10 mouse cellular contexts compared by ENCODE assay signal in the genomic region with DNA sequence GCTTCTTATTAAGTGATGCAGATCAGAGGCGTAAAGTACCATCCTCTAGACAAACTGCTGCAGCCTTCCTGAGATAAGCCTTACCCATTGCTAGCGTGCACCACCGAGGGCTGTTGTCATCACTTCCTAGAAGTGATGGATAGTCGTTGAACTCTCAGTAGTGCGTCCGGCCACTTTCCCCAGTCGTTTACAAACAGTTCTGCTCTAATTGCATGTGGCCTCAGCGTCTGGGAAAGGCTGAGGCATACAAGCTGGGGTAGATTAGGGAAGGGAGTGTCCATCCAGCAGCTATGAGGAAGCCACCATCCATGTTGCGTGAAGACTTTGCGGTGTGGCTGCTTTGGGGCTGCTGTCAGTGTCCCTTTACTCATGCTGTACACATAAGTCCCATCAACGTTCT.
A peak's percentile ranks its signal among the peaks of the same experiment; 100 is the strongest.
DNase-seq lines count a peak whose midpoint lies in the region; ATAC-seq lines count a peak whose summit lies in the region.
"Had no signal": no experiment of that assay in that cellular context is flagged by ENCODE, and none has a peak within 500 bp of the region (broad histone marks: within the 10 kb centered on the region; RNA-seq: fewer than 3 reads in every experiment).

No protein-coding gene starts in this region.

- H3K36me3 ChIP-seq in embryonic facial prominence, embryonic 13.5 days, result no peaks in the 10 kb centered on the region
- H3K36me3 ChIP-seq in embryonic facial prominence, embryonic 10.5 days (replicated peaks), result no peaks in the 10 kb centered on the region
- no peaks in the 10 kb centered on the region for H3K36me3 ChIP-seq in embryonic facial prominence, embryonic 14.5 days (ENCODE audit: control insufficient read depth, insufficient read depth, low read length)
- H3K36me3 ChIP-seq in midbrain, embryonic 15.5 days (replicated peaks), result no peaks in the 10 kb centered on the region
- H3K36me3 ChIP-seq in hindbrain, embryonic 13.5 days, result no peaks in the 10 kb centered on the region
- H3K36me3 ChIP-seq: neural tube, embryonic 13.5 days had no signal

- H3K27me3 ChIP-seq in embryonic facial prominence, embryonic 13.5 days, result no peaks in the 10 kb centered on the region
- no peaks in the 10 kb centered on the region for H3K27me3 ChIP-seq in embryonic facial prominence, embryonic 10.5 days (replicated peaks; ENCODE audit: low read depth, poor library complexity, severe bottlenecking)
- H3K27me3 ChIP-seq in embryonic facial prominence, embryonic 14.5 days (replicated peaks; ENCODE audit: control insufficient read depth, insufficient read depth, low read length), result no peaks in the 10 kb centered on the region
- H3K27me3 ChIP-seq in midbrain, embryonic 15.5 days (replicated peaks), result no peaks in the 10 kb centered on the region
- no peaks in the 10 kb centered on the region for H3K27me3 ChIP-seq in hindbrain, embryonic 13.5 days
- H3K27me3 ChIP-seq: neural tube, embryonic 13.5 days had no signal

- H3K4me2 ChIP-seq in embryonic facial prominence, embryonic 13.5 days, result no peak overlapping the region
- H3K4me2 ChIP-seq in embryonic facial prominence, embryonic 14.5 days (ENCODE audit: low read depth, low read length), result no peak overlapping the region
- no peak overlapping the region for H3K4me2 ChIP-seq in midbrain, embryonic 15.5 days
- H3K4me2 ChIP-seq in hindbrain, embryonic 13.5 days, result no peak overlapping the region
- H3K4me2 ChIP-seq: neural tube, embryonic 13.5 days had no signal

- ATAC-seq in embryonic facial prominence, embryonic 13.5 days (ENCODE audit: insufficient number of reproducible peaks, insufficient read depth, low FRiP score, low TSS enrichment, low read depth), result no peak
- ATAC-seq in embryonic facial prominence, embryonic 14.5 days (ENCODE audit: low read depth), result no peak
- ATAC-seq in megakaryocyte-erythroid progenitor cell, adult 5-6 weeks (replicated peaks; ENCODE audit: low FRiP score, low TSS enrichment, poor library complexity, severe bottlenecking), result peak; percentile 26; the same call in 1 of the 2 replicates
- ATAC-seq in midbrain, embryonic 15.5 days (replicated peaks), result no peak
- no peak for ATAC-seq in hindbrain, embryonic 13.5 days (ENCODE audit: low FRiP score)

- no peak overlapping the region for H3K4me3 ChIP-seq in embryonic facial prominence, embryonic 13.5 days
- no peak overlapping the region for H3K4me3 ChIP-seq in embryonic facial prominence, embryonic 10.5 days
- H3K4me3 ChIP-seq in embryonic facial prominence, embryonic 14.5 days (ENCODE audit: low read depth, low read length), result no peak overlapping the region
- no peak overlapping the region for H3K4me3 ChIP-seq in midbrain, embryonic 15.5 days
- H3K4me3 ChIP-seq in hindbrain, embryonic 13.5 days, result no peak overlapping the region
- H3K4me3 ChIP-seq: neural tube, embryonic 13.5 days had no signal

- peak overlapping the region; percentile 44; the same call in 1 of the 2 replicates for H3K27ac ChIP-seq in embryonic facial prominence, embryonic 13.5 days
- no peak overlapping the region for H3K27ac ChIP-seq in embryonic facial prominence, embryonic 10.5 days (replicated peaks)
- no peak overlapping the region for H3K27ac ChIP-seq in embryonic facial prominence, embryonic 14.5 days (replicated peaks; ENCODE audit: low read depth, low read length)
- H3K27ac ChIP-seq in midbrain, embryonic 15.5 days, result no peak overlapping the region
- no peak overlapping the region for H3K27ac ChIP-seq in hindbrain, embryonic 13.5 days
- H3K27ac ChIP-seq: liver, embryonic 14.5 days; neural tube, embryonic 13.5 days had no signal

- peaks cover 25% of the 10 kb centered on the region for H3K4me1 ChIP-seq in embryonic facial prominence, embryonic 13.5 days
- peaks cover 11% of the 10 kb centered on the region for H3K4me1 ChIP-seq in embryonic facial prominence, embryonic 10.5 days
- peaks cover 5% of the 10 kb centered on the region for H3K4me1 ChIP-seq in embryonic facial prominence, embryonic 14.5 days (ENCODE audit: control insufficient read depth, insufficient read depth, low read length)
- H3K4me1 ChIP-seq in midbrain, embryonic 15.5 days, result no peaks in the 10 kb centered on the region
- no peaks in the 10 kb centered on the region for H3K4me1 ChIP-seq in hindbrain, embryonic 13.5 days (replicated peaks)

- H3K9ac ChIP-seq in embryonic facial prominence, embryonic 13.5 days, result no peak overlapping the region
- 0 out of 2 replicates have a peak overlapping the region, but pooled peaks have one; percentile 3 for H3K9ac ChIP-seq in embryonic facial prominence, embryonic 14.5 days (ENCODE audit: low read depth, low read length)
- no peak overlapping the region for H3K9ac ChIP-seq in midbrain, embryonic 15.5 days
- H3K9ac ChIP-seq in hindbrain, embryonic 13.5 days, result no peak overlapping the region
- H3K9ac ChIP-seq: liver, embryonic 14.5 days; neural tube, embryonic 13.5 days had no signal

- no peaks in the 10 kb centered on the region for H3K9me3 ChIP-seq in embryonic facial prominence, embryonic 13.5 days
- no peaks in the 10 kb centered on the region for H3K9me3 ChIP-seq in embryonic facial prominence, embryonic 10.5 days
- H3K9me3 ChIP-seq in embryonic facial prominence, embryonic 14.5 days (ENCODE audit: control insufficient read depth, low read length), result no peaks in the 10 kb centered on the region
- H3K9me3 ChIP-seq in midbrain, embryonic 15.5 days, result no peaks in the 10 kb centered on the region
- H3K9me3 ChIP-seq in hindbrain, embryonic 13.5 days, result no peaks in the 10 kb centered on the region
- H3K9me3 ChIP-seq: neural tube, embryonic 13.5 days had no signal

- DNase-seq in embryonic facial prominence, embryonic 10.5 days (ENCODE audit: low spot score), result no peak
- peak; percentile 18 to 39 for DNase-seq in kidney, postnatal 4 days
- DNase-seq in kidney, adult 8-10 months, result no peak
- no peak for DNase-seq in embryonic facial prominence, embryonic 14.5 days (ENCODE audit: low spot score)

- 69% methylated on average over 11 of the region's 11 CpGs for WGBS in embryonic facial prominence, embryonic 13.5 days
- WGBS in embryonic facial prominence, embryonic 10.5 days, result 73% methylated on average over 11 of the region's 11 CpGs
- 58% methylated on average over 11 of the region's 11 CpGs for WGBS in embryonic facial prominence, embryonic 14.5 days
- 83% methylated on average over 11 of the region's 11 CpGs for WGBS in midbrain, embryonic 15.5 days
- 60% methylated on average over 11 of the region's 11 CpGs for WGBS in hindbrain, embryonic 13.5 days

Comparison
In these comparisons a context has a peak if more than half of its experiments do, and no peak if none do; other contexts are left out.
1. DNase-seq: peak in kidney, postnatal 4 days (2 of 2); none in embryonic facial prominence, embryonic 10.5 days (single experiment), kidney, adult 8-10 months (0 of 2) and embryonic facial prominence, embryonic 14.5 days (single experiment).